Mouse (Mus musculus) lung, postnatal 0 days (tissue): ENCODE measurements around the gene Wdr5. TPM values are rescaled to one million over a fixed set of nuclear protein-coding genes. Genes with fewer than 3 reads are reported as not detected.
"Not testable (repeated sequence)": the region's sequence is repeated elsewhere in the genome, so short reads cannot be mapped to it uniquely, and the experiment has no call there.

Experiments
- ATAC-seq: fragments of 200-750 bp; cut with Nextera tagmentation; 2 replicates; pipeline ENCODE4 v1.8.0; 2017; ENCODE audit warnings: moderate library complexity
- DNase-seq: peaks from one replicate; pipeline ENCODE4 v3.0.0-alpha.2; 2016; ENCODE audit warnings: low spot score
- H3K27ac ChIP-seq: fragments of 300-500 bp; sonication (generic); 2 replicates; pipeline ENCODE4 v1.5.1; 2014; ENCODE audit warnings: antibody characterized with exemption, mild to moderate bottlenecking, low read length, mixed read lengths
- H3K27me3 ChIP-seq: fragments of 300-500 bp; sonication (generic); replicated peaks from 2 replicates; pipeline ENCODE4 v1.6.1; 2014; ENCODE audit warnings: low read length, mixed read lengths; ENCODE audit not compliant: insufficient read depth
- H3K36me3 ChIP-seq: fragments of 300-500 bp; sonication (generic); 2 replicates; pipeline ENCODE4 v1.6.1; 2014; ENCODE audit warnings: low read length, mixed read lengths; ENCODE audit not compliant: insufficient read depth
- H3K4me1 ChIP-seq: fragments of 300-500 bp; sonication (generic); 2 replicates; pipeline ENCODE4 v1.6.1; 2014; ENCODE audit warnings: antibody characterized with exemption, low read depth, low read length, mixed read lengths; ENCODE audit not compliant: insufficient read depth
- H3K4me2 ChIP-seq: fragments of 300-500 bp; sonication (generic); replicated peaks from 2 replicates; pipeline ENCODE4 v1.6.1; 2014; ENCODE audit warnings: low read depth, mild to moderate bottlenecking, low read length, moderate library complexity, mixed read lengths
- H3K4me3 ChIP-seq: fragments of 300-500 bp; sonication (generic); 2 replicates; pipeline ENCODE4 v1.5.1; 2014; ENCODE audit warnings: low read depth, low read length
- H3K9ac ChIP-seq: fragments of 300-500 bp; sonication (generic); replicated peaks from 2 replicates; pipeline ENCODE4 v1.6.1; 2014; ENCODE audit warnings: low read depth, mild to moderate bottlenecking
- H3K9me3 ChIP-seq: fragments of 300-500 bp; sonication (generic); 2 replicates; pipeline ENCODE4 v1.6.1; 2016; ENCODE audit warnings: low read length, mixed read lengths
- CTCF ChIP-seq: IDR thresholded peaks from 2 replicates; pipeline ENCODE4 v1.5.1; 2016; ENCODE audit warnings: antibody characterized with exemption, mild to moderate bottlenecking
- EP300 ChIP-seq: IDR thresholded peaks from 2 replicates; pipeline ENCODE4 v1.6.1; 2016; ENCODE audit warnings: antibody characterized with exemption, mild to moderate bottlenecking, control low read depth
- WGBS: fragments of 180-500 bp; shearing (Covaris S2); extraction: QIAGEN DNeasy Blood & Tissue Kit; methylation state at CpG from one replicate; pipeline ENCODE4 v1.1.7; 2014; 5-methylcytosine and 5-hydroxymethylcytosine counted together
- polyA plus RNA-seq: library from polyadenylated mRNA; unstranded; fragments of >200 nt; fragmentation: Nextera tagmentation; extraction: Ambion mirVana; gene quantifications from 2 replicates; pipeline ENCODE4 v1.2.1, GENCODE M21; 2015

Gene Wdr5
- polyA plus RNA-seq, 1 experiment from 2014 or later: 20.5 TPM

DNA sequence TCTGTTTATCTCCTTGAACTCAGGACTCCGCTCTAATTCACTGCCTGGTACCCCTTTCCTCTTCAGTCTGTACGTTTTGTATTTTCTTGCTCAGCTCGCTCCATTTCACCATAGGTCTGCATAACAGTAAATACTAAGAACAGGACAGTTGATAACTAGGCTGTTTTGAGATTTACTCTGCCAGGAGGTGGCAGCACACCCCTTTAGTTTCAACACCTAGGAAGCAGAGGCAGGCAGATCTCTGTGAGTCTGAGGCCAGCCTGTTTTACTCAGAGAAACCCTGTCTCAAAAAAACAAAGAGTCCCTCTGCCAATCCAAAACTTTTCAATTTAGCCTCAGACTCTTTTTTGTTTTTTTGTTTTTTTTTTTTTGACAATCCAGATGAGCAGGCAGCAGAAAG, 21.0 kb upstream of the Wdr5 start:
- no peaks in the 10 kb centered on the region for H3K27me3 ChIP-seq
- H3K4me2 ChIP-seq: no peak overlapping the region
- TF ChIP-seq CTCF: peak; percentile 22
- no peak for TF ChIP-seq EP300
- no peak overlapping the region for H3K4me3 ChIP-seq
- DNase-seq (no peak), ATAC-seq (no peak)
- no peak overlapping the region for H3K9ac ChIP-seq
- no peaks in the 10 kb centered on the region for H3K9me3 ChIP-seq
- WGBS: 94% methylated on average over 3 of the region's 3 CpGs
- H3K36me3 ChIP-seq: no peaks in the 10 kb centered on the region
- H3K27ac ChIP-seq: no peak overlapping the region
- no peaks in the 10 kb centered on the region for H3K4me1 ChIP-seq

DNA sequence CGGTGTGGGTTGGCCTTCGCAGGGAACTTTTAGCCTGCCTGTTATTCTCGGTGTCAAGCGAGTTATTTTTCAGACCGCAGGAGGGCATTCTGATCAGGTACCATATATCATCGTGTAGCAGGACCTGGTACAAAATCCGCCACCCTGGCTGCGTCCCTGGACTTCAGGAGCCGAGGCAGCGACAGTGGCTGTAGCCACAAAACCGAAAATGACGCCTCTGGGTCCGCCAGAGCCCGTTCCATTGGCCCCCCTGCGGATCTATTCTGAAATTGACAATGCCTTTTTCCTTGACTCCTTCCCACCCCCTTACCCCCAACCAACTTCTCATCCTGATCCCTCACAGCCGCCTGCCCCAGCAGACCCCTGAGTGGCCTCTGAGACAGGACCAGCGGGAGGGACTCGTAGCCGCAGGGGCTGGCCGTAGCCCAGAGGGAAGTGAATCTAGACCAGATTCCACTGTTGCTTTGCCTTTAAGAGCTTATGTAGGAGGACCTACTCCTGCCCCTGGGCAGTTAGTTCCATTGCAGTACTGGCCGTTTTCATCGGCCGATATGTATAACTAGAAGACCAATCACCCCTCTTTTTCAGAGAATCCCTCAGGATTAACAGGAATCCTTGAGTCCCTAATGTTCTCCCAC, 18.4 kb upstream of the Wdr5 start:
- no peaks in the 10 kb centered on the region for H3K9me3 ChIP-seq
- peak; percentile 56 for DNase-seq
- no peaks in the 10 kb centered on the region for H3K36me3 ChIP-seq
- TF ChIP-seq EP300 (no peak), CTCF (peak; percentile 22; the same call in 1 of the 2 replicates)
- H3K4me1 ChIP-seq: no peaks in the 10 kb centered on the region
- 50% methylated on average over 23 of the region's 23 CpGs for WGBS
- peak overlapping the region; percentile 71 for H3K27ac ChIP-seq
- H3K9ac ChIP-seq: peak overlapping the region; percentile 41; the same call in 1 of the 2 replicates
- peak overlapping the region; percentile 48 for H3K4me2 ChIP-seq
- H3K4me3 ChIP-seq: peak overlapping the region; percentile 35
- ATAC-seq: peak; percentile 64
- no peaks in the 10 kb centered on the region for H3K27me3 ChIP-seq

DNA sequence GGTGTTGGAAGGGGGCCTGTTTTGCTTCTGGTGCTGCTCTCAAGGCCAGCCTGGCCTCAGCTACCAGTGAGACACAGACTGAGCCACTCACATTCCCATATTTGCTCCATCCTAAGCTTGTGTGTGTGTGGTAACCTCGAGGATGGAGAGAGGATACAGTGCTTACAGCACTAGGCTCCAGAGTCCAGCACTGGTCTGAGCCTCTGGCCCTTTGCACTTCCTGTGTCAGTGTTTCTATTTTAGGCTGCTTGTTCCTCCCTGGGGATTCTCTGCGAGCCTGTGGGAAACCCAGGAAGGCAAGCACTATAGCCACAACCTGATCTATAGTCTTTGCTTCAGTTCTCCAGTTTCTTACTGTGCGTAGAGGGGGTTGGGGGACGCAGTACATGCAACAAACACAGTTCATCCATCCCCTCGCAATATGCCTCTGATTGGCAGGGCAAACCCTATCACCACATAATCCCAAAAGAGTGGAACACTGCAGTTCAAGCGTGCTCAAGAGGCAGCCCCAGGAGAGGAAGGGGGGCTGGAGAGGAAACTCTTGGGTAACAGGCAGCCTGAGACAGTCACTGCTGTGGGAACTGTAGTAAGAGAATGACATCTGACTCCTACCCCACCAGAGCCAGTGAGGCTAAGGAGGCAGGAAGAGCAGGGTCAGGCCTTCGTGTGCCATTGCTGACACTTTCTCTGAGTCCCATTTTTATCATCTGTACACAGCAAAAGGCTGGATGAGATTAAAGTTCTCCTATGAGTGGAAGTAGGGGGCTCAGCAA, 10.7 kb upstream of the Wdr5 start:
- Histone ChIP-seq H3K27me3 (no peaks in the 10 kb centered on the region), H3K4me3 (no peak overlapping the region), H3K4me2 (no peak overlapping the region), H3K9ac (0 out of 2 replicates have a peak overlapping the region, but pooled peaks have one; percentile 12), H3K27ac (peak overlapping the region; percentile 72), H3K4me1 (0 out of 2 replicates have a peak, but pooled peaks cover 6% of the 10 kb centered on the region), H3K9me3 (no peaks in the 10 kb centered on the region), H3K36me3 (no peaks in the 10 kb centered on the region)
- ATAC-seq (peak; percentile 49), DNase-seq (peak; percentile 61)
- TF ChIP-seq EP300 (no peak), CTCF (no peak)
- 37% methylated on average over 7 of the region's 7 CpGs for WGBS

DNA sequence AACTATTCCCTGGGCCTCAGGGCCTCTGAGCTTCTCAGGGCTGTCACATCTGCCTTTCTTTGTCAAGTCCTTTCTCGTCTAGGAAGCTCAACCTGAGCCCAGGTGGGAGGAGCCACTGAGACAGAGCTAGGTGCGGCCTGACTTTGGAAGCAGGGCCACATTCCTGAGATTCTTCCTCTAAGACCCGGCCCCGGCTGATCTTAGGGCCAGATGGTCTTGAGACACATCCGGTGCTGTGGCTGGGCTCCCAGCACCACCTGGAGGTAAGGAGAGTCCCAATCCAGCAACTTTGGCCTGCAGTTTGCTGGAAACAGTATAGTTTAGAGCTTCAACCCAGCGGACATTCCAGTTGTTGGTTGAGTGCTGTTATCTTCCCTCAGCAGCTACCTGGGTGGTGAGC, 9.4 kb upstream of the Wdr5 start:
- Histone ChIP-seq H3K9ac (no peak overlapping the region), H3K4me2 (no peak overlapping the region), H3K4me3 (no peak overlapping the region), H3K27ac (peak overlapping the region; percentile 72), H3K36me3 (no peaks in the 10 kb centered on the region), H3K27me3 (no peaks in the 10 kb centered on the region), H3K4me1 (0 out of 2 replicates have a peak, but pooled peaks cover 6% of the 10 kb centered on the region), H3K9me3 (no peaks in the 10 kb centered on the region)
- 9% methylated on average over 6 of the region's 6 CpGs for WGBS
- DNase-seq (peak; percentile 91), ATAC-seq (peak; percentile 92)
- TF ChIP-seq EP300: peak; percentile 24; the same call in 1 of the 2 replicates
- TF ChIP-seq CTCF: peak; percentile 55

DNA sequence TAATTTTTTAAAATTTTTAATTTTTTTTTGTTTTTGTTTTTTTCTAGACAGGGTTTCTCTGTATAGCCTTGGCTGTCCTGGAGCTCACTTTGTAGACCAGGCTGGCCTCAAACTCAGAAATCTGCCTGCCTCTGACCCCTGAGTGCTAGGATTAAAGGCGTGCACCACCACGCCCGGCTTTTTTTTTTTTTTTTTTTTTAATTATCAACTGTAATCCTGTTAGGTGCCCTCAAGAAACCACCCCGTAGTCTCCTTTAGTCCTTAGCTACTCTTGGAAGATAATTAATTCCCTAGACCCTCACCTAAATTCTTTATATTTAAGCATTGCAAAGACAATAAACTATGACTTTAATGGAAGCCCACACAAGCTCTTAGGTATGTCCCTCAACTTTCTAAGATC, 8.3 kb upstream of the Wdr5 start:
- not testable (repeated sequence) for H3K36me3 ChIP-seq, H3K27ac ChIP-seq, H3K4me2 ChIP-seq, H3K4me3 ChIP-seq, H3K9me3 ChIP-seq, ATAC-seq, H3K4me1 ChIP-seq, H3K9ac ChIP-seq, DNase-seq, H3K27me3 ChIP-seq
- WGBS: 74% methylated on average over 4 of the region's 4 CpGs

- H3K4me1 ChIP-seq: 0 out of 2 replicates have a peak, but pooled peaks cover 6% of the 10 kb centered on the region
- no peak within 1 kb of the TSS for H3K4me2 ChIP-seq
- TF ChIP-seq CTCF (no peak), EP300 (no peak)
- no peak within 1 kb of the TSS for H3K4me3 ChIP-seq
- no peaks in the 10 kb centered on the region for H3K36me3 ChIP-seq
- DNase-seq: no peak
- 70% methylated on average over 4 of the region's 4 CpGs for WGBS
- H3K27me3 ChIP-seq: no peaks in the 10 kb centered on the region
- no peak within 1 kb of the TSS for H3K27ac ChIP-seq
- ATAC-seq: no peak
- H3K9ac ChIP-seq: no peak within 1 kb of the TSS
- no peaks in the 10 kb centered on the region for H3K9me3 ChIP-seq
These were observed 7.4 kb upstream of the Wdr5 start, which contains the start of gene Brd3 for GRCm38 (mm10) chr2:27507562-27507961. Gene Brd3, minus strand, starts transcription at chr2:27507662.
